ENCODE assay signal across 23 mouse cellular contexts in the genomic region with DNA sequence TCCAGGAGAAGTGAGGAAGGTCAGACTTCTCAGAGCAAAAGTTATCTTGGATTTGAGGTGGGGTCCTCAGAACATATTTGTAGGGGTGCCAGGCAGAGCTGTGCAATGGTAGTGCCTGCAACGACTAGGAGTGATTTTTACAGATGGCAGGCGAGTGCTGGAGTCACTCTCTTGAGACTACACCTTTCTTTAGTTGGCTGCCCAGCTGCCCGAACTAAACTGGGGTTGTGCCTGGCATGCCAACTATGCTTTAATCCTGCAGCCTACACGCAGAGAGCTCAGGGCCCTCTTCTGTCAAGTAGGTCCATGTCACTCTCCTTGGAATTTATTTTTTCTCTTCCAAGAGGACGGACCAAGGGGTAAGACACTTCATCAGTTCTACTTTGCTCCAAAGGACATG.
DNase-seq lines count a peak whose midpoint lies in the region; ATAC-seq and TF ChIP-seq lines count a peak whose summit lies in the region.
"Had no signal": no experiment of that assay in that cellular context is flagged by ENCODE, and none has a peak within 500 bp of the region (broad histone marks: within the 10 kb centered on the region; RNA-seq: fewer than 3 reads in every experiment).

No protein-coding gene starts in this region.

- TF ChIP-seq EP300 in lung, postnatal 0 days (IDR thresholded peaks at IDR 0.05): no peak

- H3K36me3 ChIP-seq in lung, postnatal 0 days (ENCODE audit: insufficient read depth, low read length): no peaks in the 10 kb centered on the region
- H3K36me3 ChIP-seq: embryonic facial prominence, embryonic 10.5 days; embryonic facial prominence, embryonic 12.5 days; forebrain, embryonic 15.5 days; G1E had no signal

- H3K9ac ChIP-seq in lung, postnatal 0 days (replicated peaks; ENCODE audit: low read depth): no peak overlapping the region
- H3K9ac ChIP-seq: embryonic facial prominence, embryonic 12.5 days; forebrain, embryonic 13.5 days; forebrain, embryonic 15.5 days had no signal

- DNase-seq in heart, adult 11 months: peak; percentile 88
- no peak for DNase-seq in heart, adult 9 months (ENCODE audit: low spot score in 2 of 2)
- no peak for DNase-seq in lung, postnatal 0 days (ENCODE audit: low spot score)
- DNase-seq in lung, postnatal 10 days: no peak
- DNase-seq in lung, postnatal 36 days: peak; percentile 18
- DNase-seq in lung, adult 2 months: no peak
- DNase-seq: adrenal gland, adult 8-10 months; adrenal gland, postnatal 14 days; adrenal gland, postnatal 36 days; B cell, adult 2 months; cerebellum, adult 11-12 months; cerebellum, adult 2 months; cerebellum, adult 9-10 months; cerebellum, postnatal 10 days; cerebellum, postnatal 25 days had no signal

- no peaks in the 10 kb centered on the region for H3K27me3 ChIP-seq in lung, postnatal 0 days (replicated peaks; ENCODE audit: insufficient read depth, low read length)
- H3K27me3 ChIP-seq: embryonic facial prominence, embryonic 12.5 days; forebrain, embryonic 13.5 days; forebrain, embryonic 15.5 days; Patski had no signal

- no peak overlapping the region for H3K4me2 ChIP-seq in lung, postnatal 0 days (replicated peaks; ENCODE audit: low read depth, low read length)
- H3K4me2 ChIP-seq: embryonic facial prominence, embryonic 12.5 days; forebrain, embryonic 13.5 days; forebrain, embryonic 15.5 days had no signal

- TF ChIP-seq CTCF in lung, postnatal 0 days (IDR thresholded peaks at IDR 0.05): no peak
- no peak for TF ChIP-seq CTCF in lung, adult 2 months (IDR thresholded peaks at IDR 0.05; ENCODE audit: insufficient read depth, low read length)

- H3K27ac ChIP-seq in lung, postnatal 0 days (ENCODE audit: low read length): no peak overlapping the region
- H3K27ac ChIP-seq: embryonic facial prominence, embryonic 10.5 days; embryonic facial prominence, embryonic 12.5 days; forebrain, embryonic 13.5 days; forebrain, embryonic 15.5 days had no signal

- peak; percentile 59 for ATAC-seq in lung, postnatal 0 days
- ATAC-seq: activated CD4-positive, CD25-positive, alpha-beta regulatory T cell, adult 4 months; CD4-positive, CD25-positive, alpha-beta regulatory T cell, adult 4 months; forebrain, embryonic 13.5 days; forebrain, embryonic 15.5 days; Patski had no signal

- no peaks in the 10 kb centered on the region for H3K9me3 ChIP-seq in lung, postnatal 0 days (ENCODE audit: low read length)
- H3K9me3 ChIP-seq: embryonic facial prominence, embryonic 10.5 days; embryonic facial prominence, embryonic 12.5 days; forebrain, embryonic 13.5 days; forebrain, embryonic 15.5 days; G1E had no signal

- 46% methylated on average over 5 of the region's 5 CpGs for WGBS in lung, postnatal 0 days
- 47% methylated on average over 5 of the region's 5 CpGs for WGBS in lung, adult 2 months

- no peak overlapping the region for H3K4me3 ChIP-seq in lung, postnatal 0 days (ENCODE audit: low read depth, low read length)
- no peak overlapping the region for H3K4me3 ChIP-seq in lung, adult 2 months (replicated peaks; ENCODE audit: extremely low read depth, low read depth, low read length)
- H3K4me3 ChIP-seq: embryonic facial prominence, embryonic 10.5 days; embryonic facial prominence, embryonic 12.5 days; forebrain, embryonic 13.5 days; forebrain, embryonic 15.5 days had no signal

- no peaks in the 10 kb centered on the region for H3K4me1 ChIP-seq in lung, postnatal 0 days (ENCODE audit: insufficient read depth, low read depth, low read length)
- H3K4me1 ChIP-seq in lung, adult 2 months (ENCODE audit: control insufficient read depth, insufficient read depth, low read length): peaks cover 5% of the 10 kb centered on the region
- H3K4me1 ChIP-seq: embryonic facial prominence, embryonic 10.5 days; embryonic facial prominence, embryonic 12.5 days; forebrain, embryonic 13.5 days had no signal

- TF ChIP-seq POLR2A in lung, adult 2 months (IDR thresholded peaks at IDR 0.05; ENCODE audit: borderline replicate concordance, extremely low read depth, low read depth, low read length): no peak

Comparison
In these comparisons a context has a peak if more than half of its experiments do, and no peak if none do; other contexts are left out.
1. DNase-seq: peak in heart, adult 11 months (single experiment) and lung, postnatal 36 days (single experiment); none in heart, adult 9 months (0 of 2), lung, postnatal 0 days (single experiment), lung, postnatal 10 days (single experiment) and lung, adult 2 months (single experiment).